Mouse (Mus musculus) spleen, adult 2 months (tissue): ENCODE measurements around the gene Gm13306. TPM values are rescaled to one million over a fixed set of nuclear protein-coding genes. Genes with fewer than 3 reads are reported as not detected.
"Not testable (repeated sequence)": the region's sequence is repeated elsewhere in the genome, so short reads cannot be mapped to it uniquely, and the experiment has no call there.

Experiments
- DNase-seq, 2 experiments: peaks; one replicate each; pipeline versions ENCODE4 v3.0.0 to v3.0.0-alpha.2; 2012 to 2021; ENCODE audit warnings: low spot score in 2 of 2, low read depth in 1 of 2
- H3K27ac ChIP-seq: fragments of 200-500 bp; 2 replicates; pipeline ENCODE4 v1.5.1; 2012; ENCODE audit warnings: low read length, inconsistent platforms; ENCODE audit not compliant: insufficient read depth
- H3K27me3 ChIP-seq: fragments of 200-500 bp; 2 replicates; pipeline ENCODE4 v1.6.1; 2012; ENCODE audit warnings: mild to moderate bottlenecking, moderate library complexity, low read length, inconsistent platforms; ENCODE audit not compliant: control insufficient read depth, insufficient read depth
- H3K36me3 ChIP-seq: fragments of 200-500 bp; 2 replicates; pipeline ENCODE4 v1.6.1; 2012; ENCODE audit warnings: mild to moderate bottlenecking, low read length, inconsistent platforms; ENCODE audit not compliant: control insufficient read depth, insufficient read depth
- H3K4me1 ChIP-seq: fragments of 200-500 bp; 2 replicates; pipeline ENCODE4 v1.6.1; 2011; ENCODE audit warnings: inconsistent platforms; ENCODE audit not compliant: control insufficient read depth, insufficient read depth, insufficient read length
- H3K4me3 ChIP-seq: fragments of 200-500 bp; 2 replicates; pipeline ENCODE4 v1.5.1; 2011; ENCODE audit warnings: mild to moderate bottlenecking, inconsistent platforms; ENCODE audit not compliant: insufficient read depth, insufficient read length; ENCODE audit errors: extremely low read depth
- WGBS: fragments of 180-500 bp; shearing (Covaris S2); methylation state at CpG from one replicate; pipeline ENCODE4 v1.1.7; 2018; 5-methylcytosine and 5-hydroxymethylcytosine counted together
- polyA plus RNA-seq: library from polyadenylated mRNA; depleted of rRNA; stranded (reverse); fragments of >200 nt; gene quantifications from 2 replicates; pipeline ENCODE4 v1.2.3, GENCODE M21; 2012; rRNA removed

The Gm13306 gene
- not detected in 2 replicates for polyA plus RNA-seq

DNA sequence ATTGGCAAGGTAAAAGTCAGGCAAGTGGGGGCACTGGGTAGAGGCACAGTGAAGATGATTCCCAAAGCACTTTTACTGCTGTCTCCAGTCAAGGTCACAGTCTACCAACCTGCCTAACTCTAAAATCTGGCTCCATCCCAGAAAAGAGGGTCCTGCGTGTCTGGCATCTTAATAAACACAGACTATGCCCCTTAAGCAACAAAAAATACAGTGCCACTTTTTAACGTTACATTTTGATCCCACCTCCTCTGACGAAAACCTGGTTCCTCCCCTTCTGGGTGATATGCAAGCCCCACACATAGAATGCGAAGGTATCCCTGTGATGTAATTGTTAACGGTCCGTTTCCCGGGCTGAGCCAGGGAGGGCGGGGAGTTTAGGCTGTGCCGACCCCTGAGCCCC, at the start of gene Gm13306:
TSS of gene Gm13306 (plus strand) at position 301 of the 400 bp plus-strand sequence.
- not testable (repeated sequence) for H3K36me3 ChIP-seq, H3K4me1 ChIP-seq, H3K27ac ChIP-seq, H3K27me3 ChIP-seq, DNase-seq, H3K4me3 ChIP-seq
- WGBS: no CpG with 5 or more reads among the region's 9 CpGs

DNA sequence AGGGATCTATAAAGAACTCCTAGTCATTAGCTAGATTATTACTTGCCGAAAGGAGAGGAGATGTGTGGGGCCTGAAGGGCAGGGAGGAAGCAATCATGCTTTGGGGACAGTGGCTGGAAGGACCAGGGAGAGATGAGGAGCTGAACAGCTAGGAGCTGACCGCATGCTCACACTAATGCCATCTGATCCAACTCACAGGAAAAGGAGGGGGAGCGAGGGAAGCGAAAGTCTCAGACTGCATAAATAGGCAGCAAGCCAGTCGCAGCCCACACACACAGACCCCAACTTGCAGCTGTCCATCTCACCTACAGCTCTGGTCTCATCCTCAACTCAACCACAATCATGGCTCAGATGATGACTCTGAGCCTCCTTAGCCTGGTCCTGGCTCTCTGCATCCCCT, 38.7 kb upstream of the Gm13306 start, which contains the start of gene Gm13304:
TSS of gene Gm13304 (plus strand) at position 301 of the 400 bp plus-strand sequence.
- no CpG with 5 or more reads among the region's 5 CpGs for WGBS
- not testable (repeated sequence) for H3K36me3 ChIP-seq, H3K4me1 ChIP-seq, DNase-seq, H3K4me3 ChIP-seq, H3K27ac ChIP-seq, H3K27me3 ChIP-seq

DNA sequence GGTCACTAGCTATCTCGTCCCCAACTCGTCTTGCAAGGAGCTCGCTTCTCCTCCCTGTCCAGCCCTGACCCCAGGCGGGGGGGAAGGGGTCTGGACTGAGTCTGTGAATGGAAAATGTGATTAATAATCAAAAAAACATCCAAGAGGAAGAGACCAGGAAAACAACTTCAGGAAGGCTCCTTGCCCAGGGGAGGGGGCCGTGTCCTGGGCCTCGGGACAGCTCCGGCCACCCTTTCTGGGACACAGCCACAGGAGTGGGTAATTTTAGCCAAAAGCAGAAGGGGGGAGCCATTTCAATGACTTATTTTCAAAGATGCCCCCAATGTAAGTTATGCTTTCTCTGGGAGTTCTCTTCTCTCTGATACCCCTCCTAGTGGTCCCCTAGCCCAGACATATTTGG, 15.3 kb downstream of the Gm13306 start, which contains the start of gene Gm13305:
TSS of gene Gm13305 (minus strand) at position 101 of the 400 bp plus-strand sequence.
- H3K27me3 ChIP-seq, H3K27ac ChIP-seq, H3K36me3 ChIP-seq, H3K4me3 ChIP-seq, DNase-seq, H3K4me1 ChIP-seq: not testable (repeated sequence)
- WGBS: no CpG with 5 or more reads among the region's 7 CpGs

DNA sequence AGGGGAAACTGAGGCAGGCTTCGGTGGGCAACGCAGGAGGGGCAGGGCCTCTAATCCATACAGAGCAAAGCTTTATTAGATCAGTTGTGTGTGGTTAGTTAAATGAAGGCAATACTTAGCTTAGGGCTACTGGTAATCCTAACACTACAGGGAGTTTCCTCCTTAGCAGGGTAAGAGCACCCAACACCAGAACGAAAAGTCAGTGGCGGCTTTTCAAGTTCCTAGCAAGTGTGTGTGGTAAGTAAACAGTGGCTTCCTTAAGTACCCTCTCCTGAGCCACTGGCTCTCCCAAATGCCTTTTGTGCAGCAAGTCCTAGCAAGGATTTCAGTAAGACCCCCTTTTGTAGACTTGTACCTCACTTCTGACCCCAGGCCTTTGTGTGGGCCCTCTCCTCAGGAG, 25.0 kb downstream of the Gm13306 start:
- not testable (repeated sequence) for H3K27ac ChIP-seq, DNase-seq, H3K36me3 ChIP-seq, H3K27me3 ChIP-seq, H3K4me3 ChIP-seq, H3K4me1 ChIP-seq
- no CpG with 5 or more reads among the region's 4 CpGs for WGBS

DNA sequence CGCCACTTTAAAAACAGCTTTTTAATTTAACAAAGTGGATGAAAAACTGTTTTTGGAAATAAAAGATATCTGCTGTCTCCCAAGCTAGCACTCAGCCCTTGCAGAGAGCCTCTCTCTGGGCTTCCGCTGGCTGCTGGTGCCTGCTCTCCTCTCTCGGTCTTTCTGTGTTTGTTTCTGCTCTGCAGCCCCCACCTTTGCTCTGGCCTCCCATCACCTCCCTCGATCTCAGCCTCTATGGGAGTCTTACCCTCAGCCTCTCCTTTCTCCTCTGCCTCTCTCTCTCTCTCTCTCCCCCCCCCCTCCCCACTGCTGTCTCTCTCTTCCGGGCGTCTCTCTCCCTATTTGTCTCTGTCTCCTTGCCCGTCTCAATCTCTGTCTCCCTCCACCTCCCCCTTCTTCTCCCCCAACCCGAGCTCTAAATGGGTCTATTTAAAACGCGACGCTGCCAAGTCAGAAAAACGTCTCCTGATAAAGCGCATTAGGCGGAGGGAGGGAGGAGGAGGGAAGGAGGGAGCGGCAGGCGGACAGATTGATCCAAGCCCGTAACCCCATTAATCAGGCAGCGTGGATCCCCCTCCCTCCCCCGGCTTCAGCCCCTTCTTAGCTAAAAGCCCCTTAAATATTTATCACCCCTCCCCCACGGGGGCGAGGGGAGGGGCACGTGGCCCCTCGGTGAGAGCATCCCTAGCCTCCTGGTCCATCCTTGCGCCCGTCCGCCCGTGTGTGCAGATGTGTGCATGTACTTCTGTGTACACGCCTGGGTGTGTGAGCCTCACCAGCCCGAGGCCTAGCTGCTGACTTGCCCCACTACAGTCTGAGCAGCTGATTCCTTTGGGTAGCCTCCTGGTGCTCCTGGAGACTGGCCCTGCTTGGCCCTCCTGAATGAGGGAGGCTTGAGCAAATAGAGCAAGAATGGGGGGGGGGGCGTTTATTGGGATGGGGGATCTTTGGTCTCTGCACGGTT, 30.3 kb downstream of the Gm13306 start:
- not testable (repeated sequence) for DNase-seq, H3K27ac ChIP-seq, H3K4me1 ChIP-seq, H3K36me3 ChIP-seq, H3K27me3 ChIP-seq, H3K4me3 ChIP-seq
- no CpG with 5 or more reads among the region's 31 CpGs for WGBS

DNA sequence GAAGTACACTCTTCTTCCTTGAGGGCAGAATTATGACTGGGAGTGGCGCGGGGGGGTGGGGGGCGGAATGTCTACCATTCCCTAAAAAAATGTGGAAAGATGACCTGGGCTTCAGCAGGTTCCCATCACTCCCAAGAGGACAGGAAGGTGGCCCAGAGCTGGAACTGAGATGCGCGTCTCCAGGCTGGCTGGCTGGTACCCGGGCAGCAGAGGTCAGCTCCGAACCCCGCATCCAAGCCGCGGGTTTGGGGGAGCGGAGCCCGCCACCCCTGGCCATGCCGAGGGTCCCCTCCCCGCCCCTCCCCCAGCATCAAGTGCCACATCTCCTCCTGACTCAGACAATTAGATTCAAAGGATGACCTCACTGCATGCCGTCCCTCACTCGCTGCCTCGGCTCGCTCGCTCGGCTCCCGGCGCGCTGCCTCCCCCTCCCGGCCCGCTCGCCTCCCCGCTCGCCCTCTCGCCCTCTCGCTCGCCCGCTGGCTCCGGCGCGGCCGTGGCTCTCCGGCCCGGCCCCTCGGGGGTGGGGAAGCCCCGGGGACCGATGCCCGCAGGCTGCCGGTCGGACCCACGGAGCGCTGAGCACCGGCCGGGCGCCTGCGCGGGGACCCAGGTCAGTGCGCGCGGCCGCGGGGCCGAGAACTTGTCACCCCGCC, 31.2 kb downstream of the Gm13306 start:
- not testable (repeated sequence) for H3K4me3 ChIP-seq, H3K27ac ChIP-seq, DNase-seq, H3K27me3 ChIP-seq, H3K4me1 ChIP-seq, H3K36me3 ChIP-seq
- WGBS: no CpG with 5 or more reads among the region's 58 CpGs

DNA sequence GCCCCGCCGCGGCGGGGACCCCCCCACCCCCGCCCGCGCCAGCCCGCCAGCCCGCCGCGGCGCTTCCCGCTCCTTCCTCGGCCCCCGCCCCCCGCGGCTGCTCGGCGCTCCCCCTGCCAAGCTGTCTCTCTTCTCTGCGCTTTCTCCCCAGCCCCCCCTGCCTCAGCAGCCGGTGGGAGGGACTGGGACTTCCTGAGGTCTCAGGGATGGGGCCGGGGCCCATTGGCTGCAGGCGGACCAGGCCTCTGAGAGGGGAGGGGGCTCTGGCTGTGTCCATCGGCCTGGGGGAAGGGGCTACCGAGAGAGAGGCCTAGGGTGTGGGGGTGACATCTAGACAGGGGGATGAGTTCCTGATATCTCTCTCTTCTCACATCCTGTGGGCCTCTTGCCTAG, 31.7 kb downstream of the Gm13306 start:
- H3K27ac ChIP-seq, H3K4me1 ChIP-seq, H3K36me3 ChIP-seq, DNase-seq, H3K27me3 ChIP-seq, H3K4me3 ChIP-seq: not testable (repeated sequence)
- no CpG with 5 or more reads among the region's 25 CpGs for WGBS

Other genes starting within 250 kb of the Gm13306 start
- 4.0 and 5.7 TPM in 2 replicates for gene Gm21541, start 249.8 kb upstream of the Gm13306 start, polyA plus RNA-seq
- 0.86 and 4.2 TPM in 2 replicates for gene Gm20878, start 211.9 kb upstream of the Gm13306 start, polyA plus RNA-seq
- gene Fam205a4, start 187.4 kb upstream of the Gm13306 start, polyA plus RNA-seq: 0.05 TPM in 1 of 2 replicates, not detected in the other
- 0.05 TPM in 1 of 2 replicates, not detected in the other for gene Gm21093, start 118.7 kb upstream of the Gm13306 start, polyA plus RNA-seq
- not detected in 2 replicates for gene Gm3893, start 62.2 kb upstream of the Gm13306 start, polyA plus RNA-seq
- not detected in 2 replicates for gene Gm13304, start 38.6 kb upstream of the Gm13306 start, polyA plus RNA-seq
- gene Gm13305, start 15.2 kb downstream of the Gm13306 start, polyA plus RNA-seq: 0.12 and 0.20 TPM in 2 replicates
- not detected in 2 replicates for gene Gm10600, start 87.2 kb downstream of the Gm13306 start, polyA plus RNA-seq
- gene Ccl21b, start 102.3 kb downstream of the Gm13306 start, polyA plus RNA-seq: 1.4 and 1.7 TPM in 2 replicates
- gene Gm21953, start 140.8 kb downstream of the Gm13306 start, polyA plus RNA-seq: not detected in 2 replicates
- gene Fam205a3, start 164.9 kb downstream of the Gm13306 start, polyA plus RNA-seq: 0.02 TPM in 1 of 2 replicates, not detected in the other